Mouse (Mus musculus): ENCODE measurements around the gene Mcrip2. TPM values are rescaled to one million over a fixed set of nuclear protein-coding genes. Genes with fewer than 3 reads are reported as not detected.

The Mcrip2 gene
- polyA plus RNA-seq, 1 experiment from 2014 or later: 13.9 TPM

DNA sequence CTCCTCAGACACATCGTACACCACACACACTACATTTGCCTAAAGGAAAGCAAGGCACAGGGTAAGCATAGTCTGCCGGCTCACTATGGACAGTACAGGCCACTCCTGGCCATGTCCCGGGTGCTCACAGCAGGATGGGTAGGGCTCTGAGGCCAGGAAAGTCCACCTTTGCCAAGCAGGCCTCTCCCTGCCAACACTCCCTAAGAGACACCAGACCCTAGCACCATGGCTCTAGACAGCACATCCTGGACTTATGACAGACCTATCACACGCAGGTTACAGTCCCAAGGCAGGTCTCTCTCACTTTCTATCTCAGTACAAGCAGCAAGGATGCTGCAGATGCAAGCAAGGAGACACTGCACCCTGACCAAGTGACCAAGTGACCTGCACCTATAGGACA lies 25.4 kb downstream of the Mcrip2 start:
- Histone ChIP-seq H3K27me3 (ENCODE audit: control insufficient read depth, insufficient read depth, low read length) (no peaks in the 10 kb centered on the region), H3K4me2 (ENCODE audit: low read length) (peak overlapping the region; percentile 70), H3K36me3 (ENCODE audit: control insufficient read depth, insufficient read depth, low read length) (peaks cover 57% of the 10 kb centered on the region), H3K9me3 (ENCODE audit: control insufficient read depth, low read length) (no peaks in the 10 kb centered on the region), H3K27ac (replicated peaks; ENCODE audit: low read depth, low read length) (no peak overlapping the region), H3K9ac (replicated peaks; ENCODE audit: low read length) (peak overlapping the region; percentile 71; the same call in 1 of the 2 replicates), H3K4me1 (ENCODE audit: control insufficient read depth, insufficient read depth, low read length) (peaks cover 13% of the 10 kb centered on the region), H3K4me3 (replicated peaks; ENCODE audit: low read depth, low read length) (peak overlapping the region; percentile 78)
- no peak for ATAC-seq (ENCODE audit: low FRiP score, low TSS enrichment)
- WGBS: 93% methylated on average over 4 of the region's 4 CpGs
- no peak for DNase-seq

DNA sequence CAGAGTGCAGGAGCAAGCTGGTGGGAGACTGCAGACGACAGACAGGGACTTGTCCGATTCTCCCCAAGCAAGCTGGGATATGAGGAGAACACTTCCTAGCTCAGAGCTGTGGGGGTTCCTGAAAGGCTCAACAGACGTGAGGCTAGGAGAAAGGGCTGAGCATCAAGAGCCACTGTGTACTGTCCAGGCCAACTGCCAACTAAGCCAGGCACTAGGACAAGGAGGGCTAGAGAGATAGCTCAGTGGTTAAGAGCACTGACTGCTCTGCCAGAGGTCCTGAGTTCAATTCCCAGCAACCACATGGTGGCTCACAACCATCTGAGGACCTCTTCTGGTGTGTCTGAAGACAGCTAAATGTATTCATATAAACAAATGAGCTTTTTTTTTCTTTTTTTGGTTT lies 26.1 kb downstream of the Mcrip2 start:
- no peaks in the 10 kb centered on the region for H3K9me3 ChIP-seq (ENCODE audit: control insufficient read depth, low read length)
- no peak overlapping the region for H3K4me2 ChIP-seq (ENCODE audit: low read length)
- H3K4me3 ChIP-seq (replicated peaks; ENCODE audit: low read depth, low read length): no peak overlapping the region
- ATAC-seq (ENCODE audit: low FRiP score, low TSS enrichment) (no peak), DNase-seq (no peak)
- peaks cover 55% of the 10 kb centered on the region for H3K36me3 ChIP-seq (ENCODE audit: control insufficient read depth, insufficient read depth, low read length)
- no peak overlapping the region for H3K27ac ChIP-seq (replicated peaks; ENCODE audit: low read depth, low read length)
- peaks cover 20% of the 10 kb centered on the region for H3K4me1 ChIP-seq (ENCODE audit: control insufficient read depth, insufficient read depth, low read length)
- 87% methylated on average over 3 of the region's 3 CpGs for WGBS
- no peak overlapping the region for H3K9ac ChIP-seq (replicated peaks; ENCODE audit: low read length)
- no peaks in the 10 kb centered on the region for H3K27me3 ChIP-seq (ENCODE audit: control insufficient read depth, insufficient read depth, low read length)

DNA sequence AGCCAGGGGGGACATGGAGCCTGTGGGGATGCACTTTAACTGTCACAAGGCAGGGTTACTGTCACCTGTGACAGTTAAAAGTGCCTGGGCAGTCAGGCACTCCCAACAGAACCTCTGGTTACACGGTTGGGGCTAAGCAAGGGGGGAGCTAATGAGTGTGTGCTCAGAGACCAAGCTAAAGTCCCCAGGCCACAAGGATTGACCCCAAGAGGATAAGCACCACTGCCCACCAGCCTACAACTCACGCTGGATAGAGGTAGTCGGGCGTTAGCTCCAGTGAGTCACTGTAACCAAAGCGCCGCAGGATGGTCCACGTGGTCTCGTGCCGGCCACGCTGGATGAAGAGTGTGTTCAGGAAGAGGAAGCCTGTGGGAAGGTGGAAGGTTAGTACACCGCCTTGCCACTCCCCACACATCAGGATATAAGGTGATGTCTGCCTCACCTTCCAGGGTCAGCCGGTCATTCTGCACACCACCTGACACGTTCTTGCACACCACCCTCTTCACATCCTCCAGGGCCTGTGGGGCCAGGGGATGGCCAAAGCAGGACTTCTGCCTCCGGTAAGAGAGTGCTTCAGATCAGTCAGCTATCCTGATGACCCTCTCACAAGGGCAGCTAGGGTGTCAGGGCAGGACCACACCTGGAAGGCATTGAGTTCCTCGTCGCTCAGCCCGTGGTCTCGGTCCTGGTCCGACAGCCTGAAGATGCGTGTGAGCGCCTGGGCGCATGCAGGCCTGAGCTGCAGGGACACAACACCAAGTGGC lies 27.3 kb downstream of the Mcrip2 start, which contains the start of gene Gm20683:
TSS of gene Gm20683 (minus strand) at position 647 of the 764 bp plus-strand sequence.
- Histone ChIP-seq H3K4me2 (ENCODE audit: low read length) (no peak within 1 kb of the TSS), H3K4me1 (ENCODE audit: control insufficient read depth, insufficient read depth, low read length) (peaks cover 32% of the 10 kb centered on the region), H3K9me3 (ENCODE audit: control insufficient read depth, low read length) (no peaks in the 10 kb centered on the region), H3K27me3 (ENCODE audit: control insufficient read depth, insufficient read depth, low read length) (no peaks in the 10 kb centered on the region), H3K4me3 (replicated peaks; ENCODE audit: low read depth, low read length) (no peak within 1 kb of the TSS), H3K36me3 (ENCODE audit: control insufficient read depth, insufficient read depth, low read length) (peaks cover 50% of the 10 kb centered on the region), H3K27ac (replicated peaks; ENCODE audit: low read depth, low read length) (no peak within 1 kb of the TSS), H3K9ac (replicated peaks; ENCODE audit: low read length) (no peak within 1 kb of the TSS)
- WGBS: 95% methylated on average over 22 of the region's 22 CpGs
- no peak for DNase-seq
- no peak for ATAC-seq (ENCODE audit: low FRiP score, low TSS enrichment)

DNA sequence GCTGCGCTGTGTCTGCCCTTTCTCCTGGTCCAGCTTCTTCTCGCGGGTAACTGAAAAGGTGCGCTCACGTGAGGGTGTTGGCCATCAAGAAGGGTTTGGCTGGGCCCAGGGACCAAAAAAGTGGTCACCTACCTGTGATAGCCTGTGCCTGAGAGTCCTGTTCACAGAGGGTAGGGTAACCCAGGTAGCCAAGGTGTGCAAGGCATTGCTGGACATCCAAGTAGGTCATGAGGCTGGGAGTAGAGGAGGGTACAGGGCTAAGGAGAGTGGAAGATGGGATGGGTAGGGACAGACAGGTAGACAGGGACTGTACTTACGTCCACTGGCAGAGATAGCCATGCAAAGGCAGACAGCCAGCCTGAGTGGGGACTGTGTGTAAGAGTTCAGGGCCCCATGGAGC lies 28.0 kb downstream of the Mcrip2 start:
- H3K27ac ChIP-seq (replicated peaks; ENCODE audit: low read depth, low read length): no peak overlapping the region
- no peaks in the 10 kb centered on the region for H3K27me3 ChIP-seq (ENCODE audit: control insufficient read depth, insufficient read depth, low read length)
- ATAC-seq (ENCODE audit: low FRiP score, low TSS enrichment): no peak
- H3K9ac ChIP-seq (replicated peaks; ENCODE audit: low read length): no peak overlapping the region
- 97% methylated on average over 6 of the region's 6 CpGs for WGBS
- H3K4me1 ChIP-seq (ENCODE audit: control insufficient read depth, insufficient read depth, low read length): peaks cover 40% of the 10 kb centered on the region
- H3K4me2 ChIP-seq (ENCODE audit: low read length): no peak overlapping the region
- no peak overlapping the region for H3K4me3 ChIP-seq (replicated peaks; ENCODE audit: low read depth, low read length)
- DNase-seq: no peak
- H3K36me3 ChIP-seq (ENCODE audit: control insufficient read depth, insufficient read depth, low read length): peaks cover 47% of the 10 kb centered on the region
- no peaks in the 10 kb centered on the region for H3K9me3 ChIP-seq (ENCODE audit: control insufficient read depth, low read length)

DNA sequence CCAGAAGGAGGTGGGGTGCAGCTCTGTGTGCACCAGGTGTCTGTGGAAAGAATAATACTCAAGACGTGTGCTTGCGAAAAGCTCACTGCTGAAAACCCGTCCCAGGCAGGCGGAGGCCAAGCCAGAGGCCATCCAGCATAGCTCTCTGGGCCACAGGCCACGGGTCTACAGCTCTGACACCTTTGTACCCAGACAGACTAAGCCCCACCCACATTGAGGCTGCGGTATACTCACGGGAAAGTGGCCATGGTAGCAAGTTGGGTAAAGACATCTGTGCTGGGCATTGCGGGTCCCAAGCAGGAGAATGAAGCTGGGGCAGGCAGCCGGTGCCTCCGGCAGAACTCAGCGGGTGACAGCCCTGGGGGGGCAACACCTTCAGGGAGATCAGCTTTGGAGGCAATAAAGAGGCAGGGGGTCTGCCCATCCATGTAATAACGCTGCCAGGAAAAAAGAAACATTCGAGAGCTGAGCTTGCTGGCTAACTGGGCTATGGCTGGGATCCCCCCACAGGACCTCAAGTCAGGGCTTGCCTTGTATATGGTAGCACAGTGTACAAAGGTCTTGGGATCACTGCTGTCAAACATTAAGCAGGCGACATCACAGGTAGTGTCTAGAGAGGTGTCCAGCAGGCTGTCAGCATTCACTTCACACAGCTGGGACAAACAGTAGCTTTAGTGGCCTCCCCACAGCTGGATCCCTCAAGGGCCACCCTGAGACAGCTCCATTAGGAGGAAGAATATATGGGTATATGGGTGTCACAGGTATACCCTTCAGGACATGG lies 28.9 kb downstream of the Mcrip2 start:
- H3K9ac ChIP-seq (replicated peaks; ENCODE audit: low read length): no peak overlapping the region
- H3K9me3 ChIP-seq (ENCODE audit: control insufficient read depth, low read length): no peaks in the 10 kb centered on the region
- no peak overlapping the region for H3K4me3 ChIP-seq (replicated peaks; ENCODE audit: low read depth, low read length)
- H3K4me2 ChIP-seq (ENCODE audit: low read length): no peak overlapping the region
- no peak overlapping the region for H3K27ac ChIP-seq (replicated peaks; ENCODE audit: low read depth, low read length)
- H3K27me3 ChIP-seq (ENCODE audit: control insufficient read depth, insufficient read depth, low read length): no peaks in the 10 kb centered on the region
- ATAC-seq (ENCODE audit: low FRiP score, low TSS enrichment) (no peak), DNase-seq (no peak)
- WGBS: 85% methylated on average over 14 of the region's 14 CpGs
- peaks cover 45% of the 10 kb centered on the region for H3K4me1 ChIP-seq (ENCODE audit: control insufficient read depth, insufficient read depth, low read length)
- peaks cover 51% of the 10 kb centered on the region for H3K36me3 ChIP-seq (ENCODE audit: control insufficient read depth, insufficient read depth, low read length)

DNA sequence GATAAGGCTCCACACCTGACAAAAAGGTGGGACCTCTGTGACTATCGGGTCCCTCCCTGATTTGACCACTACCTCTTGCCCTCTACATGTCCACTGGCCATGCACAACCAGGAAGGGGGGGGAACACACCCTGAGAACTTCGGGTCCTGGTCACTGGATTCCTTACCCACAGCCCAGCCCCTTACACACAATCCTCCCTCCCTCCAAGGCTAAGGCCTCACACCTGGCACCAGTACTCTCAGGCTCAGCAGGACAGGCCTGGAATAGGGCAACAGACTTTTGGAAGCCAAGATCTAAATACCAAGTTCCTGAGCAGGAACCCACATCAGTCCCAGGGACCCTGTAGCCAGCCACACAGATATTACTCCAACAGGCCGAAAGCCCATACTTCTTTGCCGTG lies 29.7 kb downstream of the Mcrip2 start:
- Histone ChIP-seq H3K9ac (replicated peaks; ENCODE audit: low read length) (no peak overlapping the region), H3K27ac (replicated peaks; ENCODE audit: low read depth, low read length) (no peak overlapping the region)
- WGBS: 93% methylated on average over 4 of the region's 4 CpGs

DNA sequence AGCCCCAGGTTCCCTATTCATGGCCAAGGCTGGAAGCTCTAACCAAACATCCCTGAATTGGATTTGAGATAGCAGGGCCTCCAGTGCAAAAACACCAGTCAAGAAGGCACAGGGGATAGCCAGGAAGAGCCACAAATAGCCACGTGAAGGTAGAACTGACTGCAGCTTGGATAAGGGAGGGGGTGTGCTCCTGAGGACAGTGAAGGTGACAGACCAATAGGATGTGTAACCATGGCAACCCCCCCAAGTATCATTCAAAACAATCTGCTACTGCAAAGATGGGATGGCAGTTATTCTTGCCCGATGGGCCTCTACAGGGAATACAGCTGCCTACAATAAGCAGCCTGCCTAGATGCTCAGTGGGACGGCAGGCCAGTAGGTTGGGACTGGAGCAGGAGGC lies 31.0 kb downstream of the Mcrip2 start:
- H3K4me2 ChIP-seq (ENCODE audit: low read length): peak overlapping the region; percentile 75
- H3K27ac ChIP-seq (replicated peaks; ENCODE audit: low read depth, low read length): peak overlapping the region; percentile 84
- DNase-seq (peak; percentile 57), ATAC-seq (ENCODE audit: low FRiP score, low TSS enrichment) (no peak)
- peak overlapping the region; percentile 78; the same call in 1 of the 2 replicates for H3K9ac ChIP-seq (replicated peaks; ENCODE audit: low read length)
- H3K27me3 ChIP-seq (ENCODE audit: control insufficient read depth, insufficient read depth, low read length): no peaks in the 10 kb centered on the region
- no peaks in the 10 kb centered on the region for H3K9me3 ChIP-seq (ENCODE audit: control insufficient read depth, low read length)
- no peak overlapping the region for H3K4me3 ChIP-seq (replicated peaks; ENCODE audit: low read depth, low read length)
- H3K4me1 ChIP-seq (ENCODE audit: control insufficient read depth, insufficient read depth, low read length): peaks cover 46% of the 10 kb centered on the region
- 13% methylated on average over 3 of the region's 3 CpGs for WGBS
- peaks cover 51% of the 10 kb centered on the region for H3K36me3 ChIP-seq (ENCODE audit: control insufficient read depth, insufficient read depth, low read length)

More for the DNA sequence above, 29.7 kb downstream of the Mcrip2 start:
- ATAC-seq (ENCODE audit: low FRiP score, low TSS enrichment) (no peak), DNase-seq (no peak)
- H3K27me3 ChIP-seq (ENCODE audit: control insufficient read depth, insufficient read depth, low read length): no peaks in the 10 kb centered on the region
- H3K36me3 ChIP-seq (ENCODE audit: control insufficient read depth, insufficient read depth, low read length): peaks cover 53% of the 10 kb centered on the region
- H3K4me1 ChIP-seq (ENCODE audit: control insufficient read depth, insufficient read depth, low read length): peaks cover 51% of the 10 kb centered on the region
- no peak overlapping the region for H3K4me3 ChIP-seq (replicated peaks; ENCODE audit: low read depth, low read length)
- no peak overlapping the region for H3K4me2 ChIP-seq (ENCODE audit: low read length)
- H3K9me3 ChIP-seq (ENCODE audit: control insufficient read depth, low read length): no peaks in the 10 kb centered on the region

DNA sequence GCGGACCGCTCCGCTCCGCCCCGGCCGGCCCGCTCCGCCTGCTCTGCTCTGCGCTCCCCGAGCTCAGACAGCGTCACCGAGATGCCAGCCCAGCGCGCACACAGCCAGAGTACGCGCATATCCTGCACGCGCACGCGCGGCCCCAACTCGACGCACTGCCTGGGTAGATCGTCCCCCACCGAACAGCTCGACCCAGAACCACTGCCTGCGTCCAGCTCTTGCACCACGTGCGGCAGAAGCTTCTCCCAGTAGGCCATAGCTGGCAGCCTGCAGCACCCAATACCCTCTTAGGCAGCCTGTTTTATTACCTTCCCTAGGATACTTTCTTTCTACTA lies 31.5 kb downstream of the Mcrip2 start, which contains the start of gene Rhbdl1:
TSS of gene Rhbdl1 (minus strand) at position 220 of the 335 bp plus-strand sequence.
- no peaks in the 10 kb centered on the region for H3K27me3 ChIP-seq (ENCODE audit: control insufficient read depth, insufficient read depth, low read length)
- peak within 1 kb of the TSS; percentile 47 for H3K4me3 ChIP-seq (replicated peaks; ENCODE audit: low read depth, low read length)
- peak; percentile 89 for DNase-seq
- ATAC-seq (ENCODE audit: low FRiP score, low TSS enrichment): peak; percentile 26; the same call in 1 of the 2 replicates
- H3K9me3 ChIP-seq (ENCODE audit: control insufficient read depth, low read length): no peaks in the 10 kb centered on the region
- H3K4me1 ChIP-seq (ENCODE audit: control insufficient read depth, insufficient read depth, low read length): peaks cover 49% of the 10 kb centered on the region
- peaks cover 46% of the 10 kb centered on the region for H3K36me3 ChIP-seq (ENCODE audit: control insufficient read depth, insufficient read depth, low read length)
- peak within 1 kb of the TSS; percentile 78 for H3K9ac ChIP-seq (replicated peaks; ENCODE audit: low read length)
- H3K27ac ChIP-seq (replicated peaks; ENCODE audit: low read depth, low read length): peak within 1 kb of the TSS; percentile 84
- WGBS: 2% methylated on average over 29 of the region's 29 CpGs
- peak within 1 kb of the TSS; percentile 75 for H3K4me2 ChIP-seq (ENCODE audit: low read length)

Measured in midbrain, embryonic 14.5 days (tissue).